Mouse (Mus musculus): ENCODE measurements around the gene Slc25a40. TPM values are rescaled to one million over a fixed set of nuclear protein-coding genes. Genes with fewer than 3 reads are reported as not detected.

Gene Slc25a40
- 3.2 and 5.8 TPM in 2 replicates for total RNA-seq (2023)

GRCm38 (mm10) chr5:8422157-8422931 is at the start of gene Slc25a40, which contains the start of gene Dbf4:
Gene Slc25a40, plus strand, starts transcription at chr5:8422850.
Gene Dbf4, minus strand, starts transcription at chr5:8422716.

Other genes starting within 250 kb of the Slc25a40 start
- gene Adam22, start 54.7 kb upstream of the Slc25a40 start, total RNA-seq (2023): 0.06 TPM in 1 of 2 replicates, not detected in the other
- gene Dbf4, start 134 bp upstream of the Slc25a40 start, total RNA-seq (2023): 32.3 and 40.7 TPM in 2 replicates
- gene Rundc3b, start 200.1 kb downstream of the Slc25a40 start, total RNA-seq (2023): not detected in 2 replicates
- 0.18 TPM in 1 of 2 replicates, not detected in the other for gene Abcb1a, start 237.2 kb downstream of the Slc25a40 start, total RNA-seq (2023)